Mouse (Mus musculus): ENCODE data around the gene Cblc. TPM values are rescaled to one million over a fixed set of nuclear protein-coding genes. Genes with fewer than 3 reads are reported as not detected.

Cblc gene
- polyA plus RNA-seq, 1 experiment from 2014 or later: 18.4 TPM

DNA sequence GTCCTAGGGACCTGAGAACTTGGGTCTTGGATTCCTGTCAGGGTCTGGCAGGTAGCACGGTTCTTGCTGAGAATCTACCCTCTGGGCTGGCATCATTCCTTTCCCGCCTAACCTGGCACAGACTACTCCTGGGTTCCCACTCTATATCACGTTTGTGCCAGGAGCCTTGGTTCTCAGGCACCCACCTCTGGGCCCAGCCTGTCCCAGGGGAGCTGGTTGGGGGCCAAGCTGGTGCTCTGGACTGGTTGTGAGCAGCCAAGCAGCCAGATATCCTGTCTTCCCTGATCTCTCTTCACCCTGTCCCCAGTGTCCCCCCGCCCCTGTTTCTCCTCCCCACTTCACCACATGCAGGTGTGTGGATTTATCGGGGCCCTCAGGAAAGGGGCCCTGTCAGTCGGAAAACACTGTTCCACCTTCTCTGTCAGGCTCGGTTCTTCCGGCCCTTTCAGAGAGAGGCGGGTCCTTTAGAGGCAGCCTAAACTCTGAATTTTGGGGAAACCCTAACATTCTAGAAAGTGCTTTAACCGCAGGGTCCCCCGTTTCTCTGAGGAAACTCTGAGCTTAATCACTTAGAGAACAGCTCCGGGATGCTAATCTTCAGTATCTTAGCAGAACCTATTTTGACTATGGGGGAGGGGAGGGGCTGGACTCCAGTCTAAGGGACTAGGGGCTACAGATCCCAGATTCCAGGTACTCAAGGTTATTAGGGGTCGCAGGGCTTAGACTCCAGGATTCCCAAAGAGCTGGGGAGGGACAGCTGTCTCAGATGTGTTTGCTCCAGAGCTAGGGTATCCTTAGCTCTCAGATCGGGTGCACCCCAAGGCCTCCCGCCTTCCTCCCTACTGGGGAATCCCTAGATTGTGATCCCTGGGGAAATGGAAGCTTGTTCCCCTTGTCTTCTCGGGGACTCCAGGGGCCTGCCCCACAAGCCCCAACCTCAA is 26.9 kb downstream of the Cblc start:
- no peaks in the 10 kb centered on the region for H3K9me3 ChIP-seq (ENCODE audit: low read length)
- H3K4me2 ChIP-seq (replicated peaks; ENCODE audit: low read depth, low read length): peak overlapping the region; percentile 81
- H3K27me3 ChIP-seq (replicated peaks; ENCODE audit: insufficient read depth, low read length): no peaks in the 10 kb centered on the region
- H3K4me1 ChIP-seq (ENCODE audit: insufficient read depth, low read depth, low read length): peaks cover 9% of the 10 kb centered on the region; the same call in 1 of the 2 replicates
- peak overlapping the region; percentile 75 for H3K9ac ChIP-seq (replicated peaks; ENCODE audit: low read depth)
- peak; percentile 16 for ATAC-seq
- TF ChIP-seq EP300 (IDR thresholded peaks at IDR 0.05): 0 out of 2 replicates have a peak, but pooled peaks have one; percentile 22
- TF ChIP-seq CTCF (IDR thresholded peaks at IDR 0.05): no peak
- peaks cover 12% of the 10 kb centered on the region; the same call in 1 of the 2 replicates for H3K36me3 ChIP-seq (ENCODE audit: insufficient read depth, low read length)
- no peak for DNase-seq (ENCODE audit: low spot score)
- H3K4me3 ChIP-seq (ENCODE audit: low read depth, low read length): peak overlapping the region; percentile 67
- 6% methylated on average over 16 of the region's 16 CpGs for WGBS
- peak overlapping the region; percentile 88 for H3K27ac ChIP-seq (ENCODE audit: low read length)

DNA sequence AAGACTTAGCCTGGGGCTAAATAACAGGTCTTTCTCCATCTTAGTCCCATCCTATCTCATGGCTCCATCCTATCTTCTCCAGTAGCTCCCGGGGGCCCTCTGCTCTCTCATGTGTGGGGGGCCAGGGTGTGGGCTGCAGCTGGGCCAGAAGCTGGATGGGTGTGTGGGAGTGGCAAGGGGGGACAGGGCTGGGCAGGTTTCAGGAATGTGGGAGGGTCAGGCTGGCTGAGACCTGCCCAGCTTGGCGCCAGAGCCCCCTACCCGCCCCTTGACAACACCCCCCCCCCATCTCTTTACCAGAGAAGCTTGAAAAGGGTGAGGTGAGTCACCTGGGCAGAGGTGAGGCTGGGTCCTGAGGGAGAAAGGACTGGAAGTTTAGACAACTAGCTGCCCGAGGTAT is 27.6 kb downstream of the Cblc start:
- H3K9me3 ChIP-seq (ENCODE audit: low read length): no peaks in the 10 kb centered on the region
- DNase-seq (ENCODE audit: low spot score) (peak; percentile 60), ATAC-seq (peak; percentile 43)
- H3K27ac ChIP-seq (ENCODE audit: low read length): peak overlapping the region; percentile 88
- peaks cover 9% of the 10 kb centered on the region; the same call in 1 of the 2 replicates for H3K4me1 ChIP-seq (ENCODE audit: insufficient read depth, low read depth, low read length)
- peak overlapping the region; percentile 75; the same call in 1 of the 2 replicates for H3K9ac ChIP-seq (replicated peaks; ENCODE audit: low read depth)
- H3K4me3 ChIP-seq (ENCODE audit: low read depth, low read length): peak overlapping the region; percentile 67
- TF ChIP-seq CTCF (IDR thresholded peaks at IDR 0.05): no peak
- no peak for TF ChIP-seq EP300 (IDR thresholded peaks at IDR 0.05)
- 14% methylated on average over 4 of the region's 4 CpGs for WGBS
- peak overlapping the region; percentile 81 for H3K4me2 ChIP-seq (replicated peaks; ENCODE audit: low read depth, low read length)
- H3K36me3 ChIP-seq (ENCODE audit: insufficient read depth, low read length): peaks cover 12% of the 10 kb centered on the region; the same call in 1 of the 2 replicates
- H3K27me3 ChIP-seq (replicated peaks; ENCODE audit: insufficient read depth, low read length): no peaks in the 10 kb centered on the region

DNA sequence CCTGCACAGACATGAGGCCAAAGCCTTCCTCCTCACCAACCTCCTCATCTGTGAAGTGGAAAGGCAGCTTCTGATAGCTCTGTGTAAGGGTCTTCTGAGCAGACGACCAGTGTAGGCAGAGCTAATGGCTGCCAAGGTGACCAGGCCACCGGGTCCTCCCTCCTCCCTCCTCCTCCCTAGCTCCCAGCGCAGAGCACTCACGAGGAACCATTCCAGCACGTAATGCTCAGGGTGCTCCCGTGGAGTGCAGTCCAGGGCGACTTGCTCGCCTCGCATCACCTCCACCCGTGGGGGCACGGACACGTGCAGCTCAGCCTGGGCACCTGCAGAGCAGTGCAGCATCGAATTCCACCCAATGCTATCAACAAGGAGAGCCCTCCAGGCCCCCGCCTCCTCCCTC is 28.4 kb downstream of the Cblc start:
- no peak for DNase-seq (ENCODE audit: low spot score)
- Histone ChIP-seq H3K27me3 (replicated peaks; ENCODE audit: insufficient read depth, low read length) (no peaks in the 10 kb centered on the region), H3K9me3 (ENCODE audit: low read length) (no peaks in the 10 kb centered on the region), H3K4me2 (replicated peaks; ENCODE audit: low read depth, low read length) (peak overlapping the region; percentile 81), H3K36me3 (ENCODE audit: insufficient read depth, low read length) (peaks cover 12% of the 10 kb centered on the region; the same call in 1 of the 2 replicates), H3K4me1 (ENCODE audit: insufficient read depth, low read depth, low read length) (peaks cover 9% of the 10 kb centered on the region; the same call in 1 of the 2 replicates), H3K27ac (ENCODE audit: low read length) (peak overlapping the region; percentile 88), H3K9ac (replicated peaks; ENCODE audit: low read depth) (peak overlapping the region; percentile 75; the same call in 1 of the 2 replicates), H3K4me3 (ENCODE audit: low read depth, low read length) (peak overlapping the region; percentile 67)
- peak; percentile 6; the same call in 1 of the 2 replicates for ATAC-seq
- 39% methylated on average over 14 of the region's 14 CpGs for WGBS
- no peak for TF ChIP-seq CTCF (IDR thresholded peaks at IDR 0.05)
- TF ChIP-seq EP300 (IDR thresholded peaks at IDR 0.05): no peak

DNA sequence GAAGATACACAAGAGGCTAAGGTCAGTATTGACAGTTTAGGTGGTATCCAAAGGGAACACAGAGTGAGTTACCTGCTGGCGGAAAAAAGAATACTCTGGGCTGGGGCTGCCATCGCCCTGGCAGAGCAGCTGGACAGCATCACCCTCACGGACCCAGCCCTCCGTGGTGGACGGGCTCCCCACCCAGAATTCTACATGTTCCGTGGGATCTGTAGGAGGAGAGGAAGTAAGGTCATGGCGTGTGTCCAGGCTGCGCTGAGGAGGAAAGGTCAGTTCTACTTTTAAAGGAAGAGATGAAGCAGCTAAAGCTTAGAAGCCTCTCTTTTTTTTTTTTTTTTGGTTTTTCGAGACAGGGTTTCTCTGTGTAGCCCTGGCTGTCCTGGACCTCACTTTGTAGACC is 32.0 kb downstream of the Cblc start:
- DNase-seq (ENCODE audit: low spot score) (no peak), ATAC-seq (no peak)
- WGBS: 61% methylated on average over 8 of the region's 9 CpGs
- Histone ChIP-seq H3K4me1 (ENCODE audit: insufficient read depth, low read depth, low read length) (peaks cover 8% of the 10 kb centered on the region; the same call in 1 of the 2 replicates), H3K4me2 (replicated peaks; ENCODE audit: low read depth, low read length) (no peak overlapping the region), H3K4me3 (ENCODE audit: low read depth, low read length) (no peak overlapping the region), H3K36me3 (ENCODE audit: insufficient read depth, low read length) (peaks cover 12% of the 10 kb centered on the region; the same call in 1 of the 2 replicates), H3K27ac (ENCODE audit: low read length) (no peak overlapping the region), H3K9ac (replicated peaks; ENCODE audit: low read depth) (no peak overlapping the region), H3K27me3 (replicated peaks; ENCODE audit: insufficient read depth, low read length) (no peaks in the 10 kb centered on the region), H3K9me3 (ENCODE audit: low read length) (no peaks in the 10 kb centered on the region)
- no peak for TF ChIP-seq EP300 (IDR thresholded peaks at IDR 0.05)
- TF ChIP-seq CTCF (IDR thresholded peaks at IDR 0.05): no peak

DNA sequence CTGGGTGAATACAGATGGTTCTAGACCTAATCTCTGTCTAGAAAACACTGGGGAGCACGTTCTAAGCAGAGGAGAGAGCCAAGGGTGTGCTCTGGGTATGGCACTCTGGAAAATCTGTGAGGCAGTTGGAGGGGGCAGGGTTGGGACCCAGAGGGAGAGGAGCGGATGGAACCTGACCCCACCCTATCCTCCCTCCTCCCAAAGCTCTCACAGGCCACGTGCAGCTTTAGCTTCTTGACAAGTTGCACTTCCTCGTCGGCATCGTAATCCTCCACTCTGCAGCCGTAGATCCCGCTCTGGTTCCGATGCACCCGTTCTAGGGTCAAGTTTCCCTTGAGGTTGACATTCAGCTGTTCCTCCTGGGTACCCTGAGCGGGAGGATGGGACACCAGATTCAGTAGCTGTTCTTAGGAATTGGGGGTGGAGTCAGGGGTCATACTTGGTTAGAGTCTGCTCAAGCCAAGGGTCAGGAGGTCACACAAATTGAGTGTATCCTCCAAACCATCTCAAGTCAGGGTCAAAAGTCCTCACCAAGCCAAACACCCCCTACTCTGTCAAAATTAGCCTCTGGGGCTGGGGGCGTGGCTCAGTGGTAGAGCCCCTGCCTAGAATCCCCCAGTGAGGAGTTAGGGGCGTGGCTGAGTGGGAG is 32.7 kb downstream of the Cblc start:
- Histone ChIP-seq H3K9ac (replicated peaks; ENCODE audit: low read depth) (no peak overlapping the region), H3K4me3 (ENCODE audit: low read depth, low read length) (no peak overlapping the region), H3K9me3 (ENCODE audit: low read length) (no peaks in the 10 kb centered on the region), H3K4me2 (replicated peaks; ENCODE audit: low read depth, low read length) (no peak overlapping the region), H3K4me1 (ENCODE audit: insufficient read depth, low read depth, low read length) (peaks cover 5% of the 10 kb centered on the region; the same call in 1 of the 2 replicates), H3K27ac (ENCODE audit: low read length) (no peak overlapping the region; the same call in 1 of the 2 replicates), H3K36me3 (ENCODE audit: insufficient read depth, low read length) (peaks cover 17% of the 10 kb centered on the region; the same call in 1 of the 2 replicates), H3K27me3 (replicated peaks; ENCODE audit: insufficient read depth, low read length) (no peaks in the 10 kb centered on the region)
- ATAC-seq (peak; percentile 53; the same call in 1 of the 2 replicates), DNase-seq (ENCODE audit: low spot score) (no peak)
- WGBS: 67% methylated on average over 13 of the region's 13 CpGs
- TF ChIP-seq EP300 (IDR thresholded peaks at IDR 0.05) (no peak; the same call in 1 of the 2 replicates), CTCF (IDR thresholded peaks at IDR 0.05) (no peak)

DNA sequence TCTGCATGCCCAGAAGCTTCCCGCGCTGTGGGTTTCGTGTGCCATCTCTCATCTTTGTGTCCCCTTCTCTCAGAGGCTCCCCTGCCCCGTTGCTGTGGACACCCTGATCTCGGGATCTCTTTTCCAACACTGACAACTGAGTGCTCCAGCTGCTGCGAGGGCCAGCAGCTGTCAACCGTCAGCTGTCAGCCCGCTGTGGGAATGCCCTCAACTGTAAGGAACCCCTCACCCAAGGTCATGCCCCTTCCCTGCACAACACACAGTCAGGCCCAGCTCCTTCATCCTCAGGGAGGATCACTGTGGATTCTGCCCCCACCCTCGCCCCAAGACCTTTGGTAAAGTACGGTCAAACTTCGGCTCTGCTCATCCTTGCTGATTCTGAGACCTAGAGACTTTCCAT is 34.3 kb downstream of the Cblc start:
- Histone ChIP-seq H3K27ac (ENCODE audit: low read length) (no peak overlapping the region), H3K4me1 (ENCODE audit: insufficient read depth, low read depth, low read length) (no peaks in the 10 kb centered on the region), H3K4me3 (ENCODE audit: low read depth, low read length) (no peak overlapping the region), H3K9me3 (ENCODE audit: low read length) (no peaks in the 10 kb centered on the region), H3K27me3 (replicated peaks; ENCODE audit: insufficient read depth, low read length) (no peaks in the 10 kb centered on the region), H3K36me3 (ENCODE audit: insufficient read depth, low read length) (peaks cover 29% of the 10 kb centered on the region), H3K9ac (replicated peaks; ENCODE audit: low read depth) (no peak overlapping the region), H3K4me2 (replicated peaks; ENCODE audit: low read depth, low read length) (no peak overlapping the region)
- no peak for TF ChIP-seq EP300 (IDR thresholded peaks at IDR 0.05)
- no peak for TF ChIP-seq CTCF (IDR thresholded peaks at IDR 0.05)
- peak; percentile 25; the same call in 1 of the 2 replicates for ATAC-seq
- no peak for DNase-seq (ENCODE audit: low spot score)
- WGBS: 52% methylated on average over 11 of the region's 11 CpGs

All from lung, postnatal 0 days (tissue).